Mouse (Mus musculus) MEL (cell line): ENCODE results near the gene Lmo4.

Source experiments
- CTCF ChIP-seq, 3 experiments: IDR thresholded peaks in 2 of 3; conservative IDR thresholded peaks in 1 of 3; 2 replicates each; pipeline ENCODE4 v1.5.1; 2011 to 2012; ENCODE audit warnings: low read length in 3 of 3, low read depth in 2 of 3, mild to moderate bottlenecking in 2 of 3, improper control_type of control experiment in 1 of 3, inconsistent platforms in 1 of 3, mixed read lengths in 1 of 3, moderate library complexity in 1 of 3; ENCODE audit not compliant: control insufficient read depth in 1 of 3, insufficient read depth in 1 of 3, poor library complexity in 1 of 3, severe bottlenecking in 1 of 3
- E2F4 ChIP-seq: IDR thresholded peaks from 2 replicates; pipeline ENCODE4 v1.6.1; 2011; ENCODE audit warnings: low read depth, low read length, improper control_type of control experiment, borderline replicate concordance
- ETS1 ChIP-seq: IDR thresholded peaks from 2 replicates; pipeline ENCODE4 v1.6.1; 2012; ENCODE audit warnings: low read depth, mild to moderate bottlenecking, inconsistent platforms, low read length, improper control_type of control experiment, moderate library complexity
- GATA1 ChIP-seq: IDR thresholded peaks from 2 replicates; pipeline ENCODE4 v1.6.1; 2011; ENCODE audit warnings: low read depth, low read length, improper control_type of control experiment
- MAX ChIP-seq: IDR thresholded peaks from 2 replicates; pipeline ENCODE4 v1.6.1; 2011; ENCODE audit warnings: low read length, improper control_type of control experiment
- MYC ChIP-seq: IDR thresholded peaks from 2 replicates; pipeline ENCODE4 v1.6.1; 2011; ENCODE audit warnings: low read depth, mild to moderate bottlenecking, low read length, improper control_type of control experiment, moderate library complexity
- POLR2A ChIP-seq, 2 experiments: IDR thresholded peaks; 2 replicates each; pipeline ENCODE4 v1.6.1; 2011 to 2012; ENCODE audit warnings: low read length in 2 of 2, mild to moderate bottlenecking in 2 of 2, control low read depth in 1 of 2, improper control_type of control experiment in 1 of 2, low read depth in 1 of 2, moderate library complexity in 1 of 2; ENCODE audit not compliant: control insufficient read depth in 1 of 2, insufficient read depth in 1 of 2, poor library complexity in 1 of 2
- TBP ChIP-seq: IDR thresholded peaks from 2 replicates; pipeline ENCODE4 v1.8.0; 2011; ENCODE audit warnings: low read depth, low read length, improper control_type of control experiment
- TCF12 ChIP-seq: IDR thresholded peaks from 2 replicates; pipeline ENCODE4 v1.6.1; 2014; ENCODE audit warnings: low read depth, mild to moderate bottlenecking, inconsistent platforms, low read length, improper control_type of control experiment, moderate library complexity
- ZMIZ1 ChIP-seq: IDR thresholded peaks from 2 replicates; pipeline ENCODE4 v1.6.1; 2012; ENCODE audit warnings: low read depth, mild to moderate bottlenecking, inconsistent platforms, low read length, improper control_type of control experiment, moderate library complexity
- ZNF384 ChIP-seq: IDR thresholded peaks from 2 replicates; pipeline ENCODE4 v1.6.1; 2012; ENCODE audit warnings: low read depth, mild to moderate bottlenecking, inconsistent platforms, low read length, improper control_type of control experiment

DNA sequence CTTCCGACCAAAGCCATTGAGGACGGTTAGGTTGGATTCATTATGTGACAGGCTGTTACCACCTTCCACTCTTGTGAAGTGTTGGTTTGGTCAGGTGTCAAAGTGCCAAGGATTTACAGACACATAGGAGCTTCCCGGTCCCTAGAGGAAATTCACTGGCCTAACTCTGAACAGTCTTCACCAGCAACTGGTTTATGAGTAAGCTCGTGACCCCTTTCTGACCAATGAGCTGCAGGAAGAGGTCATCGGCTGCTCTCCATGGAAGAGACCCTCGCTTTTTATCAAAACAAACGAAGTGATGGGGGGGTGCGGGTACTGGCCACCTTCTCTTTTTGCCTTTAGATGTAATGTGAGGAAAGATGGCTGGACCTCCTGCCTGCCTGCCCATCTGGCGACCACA lies 17.4 kb upstream of the Lmo4 start:
- TF ChIP-seq ZNF384 (no peak), MYC (no peak), CTCF (IDR thresholded peaks at IDR 0.05 in 2 of 3, conservative IDR thresholded peaks at IDR 0.05 in 1 of 3; ENCODE audit: control insufficient read depth in 1 of 3, insufficient read depth in 1 of 3, low read depth in 2 of 3, low read length in 3 of 3, poor library complexity in 1 of 3, severe bottlenecking in 1 of 3) (no peak), MAX (no peak), E2F4 (no peak), ETS1 (no peak), GATA1 (no peak), TBP (no peak), POLR2A (IDR thresholded peaks at IDR 0.05; ENCODE audit: control insufficient read depth in 1 of 2, insufficient read depth in 1 of 2, low read depth in 1 of 2, low read length in 2 of 2, poor library complexity in 1 of 2) (no peak), TCF12 (no peak), ZMIZ1 (no peak)
